Mouse (Mus musculus): Measurements from ENCODE around the gene Mettl16. TPM values are rescaled to one million over a fixed set of nuclear protein-coding genes. Genes with fewer than 3 reads are reported as not detected.

Gene Mettl16
- polyA plus RNA-seq, 1 experiment from 2014 or later, result 51.6 TPM

GRCm38 (mm10) chr11:74870544-74870943, 99.9 kb downstream of the Mettl16 start:
- Histone ChIP-seq H3K36me3 (ENCODE audit: control insufficient read depth, insufficient read depth, low read length) (no peaks in the 10 kb centered on the region), H3K4me2 (ENCODE audit: low read depth, severe bottlenecking) (no peak overlapping the region), H3K9me3 (ENCODE audit: control insufficient read depth, low read length) (no peaks in the 10 kb centered on the region), H3K9ac (ENCODE audit: low read length) (no peak overlapping the region), H3K4me1 (ENCODE audit: control insufficient read depth, insufficient read depth, low read length) (no peaks in the 10 kb centered on the region), H3K27me3 (ENCODE audit: control insufficient read depth, insufficient read depth, low read length) (no peaks in the 10 kb centered on the region), H3K4me3 (ENCODE audit: low read depth, low read length) (no peak overlapping the region), H3K27ac (replicated peaks; ENCODE audit: low read depth, low read length) (no peak overlapping the region)
- DNase-seq (ENCODE audit: low spot score), result no peak
- ATAC-seq (ENCODE audit: insufficient number of reproducible peaks, low FRiP score, low TSS enrichment, low read depth), result no peak
- 74% methylated on average over 4 of the region's 4 CpGs for WGBS

- H3K4me1 ChIP-seq (ENCODE audit: control insufficient read depth, insufficient read depth, low read length), result no peaks in the 10 kb centered on the region
- no peak overlapping the region for H3K27ac ChIP-seq (replicated peaks; ENCODE audit: low read depth, low read length)
- ATAC-seq (ENCODE audit: insufficient number of reproducible peaks, low FRiP score, low TSS enrichment, low read depth) (no peak), DNase-seq (ENCODE audit: low spot score) (no peak)
- H3K9ac ChIP-seq (ENCODE audit: low read length), result no peak overlapping the region
- WGBS, result 35% methylated on average over 12 of the region's 12 CpGs
- no peaks in the 10 kb centered on the region for H3K36me3 ChIP-seq (ENCODE audit: control insufficient read depth, insufficient read depth, low read length)
- H3K9me3 ChIP-seq (ENCODE audit: control insufficient read depth, low read length), result no peaks in the 10 kb centered on the region
- H3K4me3 ChIP-seq (ENCODE audit: low read depth, low read length), result no peak overlapping the region
- no peaks in the 10 kb centered on the region for H3K27me3 ChIP-seq (ENCODE audit: control insufficient read depth, insufficient read depth, low read length)
- H3K4me2 ChIP-seq (ENCODE audit: low read depth, severe bottlenecking), result no peak overlapping the region
Measured at GRCm38 (mm10) chr11:74870991-74871622, 100.5 kb downstream of the Mettl16 start.

- Histone ChIP-seq H3K27me3 (ENCODE audit: control insufficient read depth, insufficient read depth, low read length) (no peaks in the 10 kb centered on the region), H3K9ac (ENCODE audit: low read length) (no peak overlapping the region), H3K9me3 (ENCODE audit: control insufficient read depth, low read length) (no peaks in the 10 kb centered on the region), H3K36me3 (ENCODE audit: control insufficient read depth, insufficient read depth, low read length) (no peaks in the 10 kb centered on the region), H3K4me3 (ENCODE audit: low read depth, low read length) (no peak overlapping the region), H3K4me2 (ENCODE audit: low read depth, severe bottlenecking) (no peak overlapping the region), H3K27ac (replicated peaks; ENCODE audit: low read depth, low read length) (no peak overlapping the region), H3K4me1 (ENCODE audit: control insufficient read depth, insufficient read depth, low read length) (peaks cover 5% of the 10 kb centered on the region)
- no peak for DNase-seq (ENCODE audit: low spot score)
- WGBS, result 50% methylated on average over 3 of the region's 3 CpGs
- no peak for ATAC-seq (ENCODE audit: insufficient number of reproducible peaks, low FRiP score, low TSS enrichment, low read depth)
Measured at GRCm38 (mm10) chr11:74874630-74875029, 104.0 kb downstream of the Mettl16 start.

- WGBS, result under 1% methylated on average over 9 of the region's 9 CpGs
- Histone ChIP-seq H3K4me3 (ENCODE audit: low read depth, low read length) (no peak overlapping the region), H3K27ac (replicated peaks; ENCODE audit: low read depth, low read length) (no peak overlapping the region)
Measured at GRCm38 (mm10) chr11:74876801-74877200, 106.2 kb downstream of the Mettl16 start.

More at GRCm38 (mm10) chr11:74876801-74877200, 106.2 kb downstream of the Mettl16 start:
- Histone ChIP-seq H3K4me2 (ENCODE audit: low read depth, severe bottlenecking) (peak overlapping the region; percentile 27; the same call in 1 of the 2 replicates), H3K9me3 (ENCODE audit: control insufficient read depth, low read length) (no peaks in the 10 kb centered on the region), H3K9ac (ENCODE audit: low read length) (no peak overlapping the region), H3K36me3 (ENCODE audit: control insufficient read depth, insufficient read depth, low read length) (no peaks in the 10 kb centered on the region), H3K27me3 (ENCODE audit: control insufficient read depth, insufficient read depth, low read length) (no peaks in the 10 kb centered on the region), H3K4me1 (ENCODE audit: control insufficient read depth, insufficient read depth, low read length) (peaks cover 5% of the 10 kb centered on the region)
- ATAC-seq (ENCODE audit: insufficient number of reproducible peaks, low FRiP score, low TSS enrichment, low read depth), result no peak
- peak; percentile 68 for DNase-seq (ENCODE audit: low spot score)

Small RNA genes lying within 50 kb of the gene (microRNA-seq; reads per million reads assigned to microRNA genes)
- gene Mir6926, result not detected

Other genes starting within 250 kb of the Mettl16 start
- 0.35 and 0.60 TPM in 2 replicates for gene Rap1gap2, start 159.9 kb upstream of the Mettl16 start, polyA plus RNA-seq (2014; fragmentation: Nextera tagmentation; extraction: Ambion mirVana)
- gene Ccdc92b, start 151.2 kb upstream of the Mettl16 start, polyA plus RNA-seq (2014; fragmentation: Nextera tagmentation; extraction: Ambion mirVana), result 0.67 and 0.85 TPM in 2 replicates
- gene Cluh, start 121.3 kb upstream of the Mettl16 start, polyA plus RNA-seq (2014; fragmentation: Nextera tagmentation; extraction: Ambion mirVana), result 14.0 and 16.0 TPM in 2 replicates
- gene Pafah1b1, start 46.2 kb upstream of the Mettl16 start, polyA plus RNA-seq (2014; fragmentation: Nextera tagmentation; extraction: Ambion mirVana), result 77.5 and 83.3 TPM in 2 replicates
- 5.1 and 5.5 TPM in 2 replicates for gene Mnt, start 60.1 kb downstream of the Mettl16 start, polyA plus RNA-seq (2014; fragmentation: Nextera tagmentation; extraction: Ambion mirVana)
- gene Sgsm2, start 126.2 kb downstream of the Mettl16 start, polyA plus RNA-seq (2014; fragmentation: Nextera tagmentation; extraction: Ambion mirVana), result 3.0 and 3.4 TPM in 2 replicates
- gene Tsr1, start 127.2 kb downstream of the Mettl16 start, polyA plus RNA-seq (2014; fragmentation: Nextera tagmentation; extraction: Ambion mirVana), result 52.9 and 59.9 TPM in 2 replicates
- 18.5 and 20.8 TPM in 2 replicates for gene Smg6, start 155.0 kb downstream of the Mettl16 start, polyA plus RNA-seq (2014; fragmentation: Nextera tagmentation; extraction: Ambion mirVana)
- gene Srr, start 155.1 kb downstream of the Mettl16 start, polyA plus RNA-seq (2014; fragmentation: Nextera tagmentation; extraction: Ambion mirVana), result 23.0 and 24.5 TPM in 2 replicates

All from limb, embryonic 11.5 days (tissue).